Mouse (Mus musculus): ENCODE measurements at regions not wholly inside any gene's neighbourhood (a gene's known extent, or its start where the extent isn't known, plus 50 kb on each side); places are given as distances from the start of the nearest gene placed in this dataset.

DNA sequence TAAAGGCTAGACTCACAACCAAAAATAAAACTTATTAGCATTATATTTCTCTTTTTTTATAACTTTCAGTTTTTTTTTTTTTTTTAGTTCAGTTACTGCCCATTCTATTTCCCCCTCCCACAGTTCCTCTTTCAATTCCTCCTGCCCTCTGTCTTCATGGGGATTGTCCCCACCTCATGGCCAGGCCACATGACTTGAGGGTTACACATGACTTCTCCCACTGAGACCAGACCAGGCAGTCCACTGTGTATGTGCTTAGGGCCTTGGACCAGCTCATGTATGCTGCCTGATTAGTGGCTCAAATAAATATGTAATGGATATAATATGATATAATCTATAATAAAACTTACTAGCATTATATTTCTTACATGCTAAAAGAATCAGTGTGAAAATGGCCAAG lies 2276.1 kb downstream of the Pcdh9 start:
- TF ChIP-seq CTCF (IDR thresholded peaks at IDR 0.05; ENCODE audit: borderline replicate concordance, insufficient read depth, low read depth, low read length): no peak
- no peak for TF ChIP-seq POLR2A (IDR thresholded peaks at IDR 0.05; ENCODE audit: borderline replicate concordance, insufficient read depth, low read length)

Measured in cerebellum, adult 2 months (tissue).